Mouse (Mus musculus) thymus, adult 2 months (tissue): Measurements from ENCODE around the gene Cep85l.

ENCODE experiments used
- CTCF ChIP-seq: fragments of 200-500 bp; IDR thresholded peaks from 2 replicates; pipeline ENCODE4 v1.5.1; 2012; ENCODE audit warnings: mild to moderate bottlenecking, control low read depth, low read length, moderate library complexity, borderline replicate concordance; ENCODE audit not compliant: control insufficient read depth, poor library complexity, insufficient read depth; ENCODE audit errors: extremely low read depth
- POLR2A ChIP-seq: fragments of 200-500 bp; IDR thresholded peaks from 2 replicates; pipeline ENCODE4 v1.6.1; 2012; ENCODE audit warnings: mild to moderate bottlenecking, low read length, control low read depth, moderate library complexity; ENCODE audit not compliant: control insufficient read depth, poor library complexity, insufficient read depth; ENCODE audit errors: extremely low read depth

GRCm38 (mm10) chr10:53323367-53323766 lies 56.4 kb downstream of the Cep85l start:
- TF ChIP-seq POLR2A (no peak), CTCF (no peak)
